Mouse (Mus musculus): Measurements from ENCODE around the gene Mmp7. TPM values are rescaled to one million over a fixed set of nuclear protein-coding genes. Genes with fewer than 3 reads are reported as not detected.
A peak's percentile ranks its signal among the peaks of the same experiment; 100 is the strongest.

Gene Mmp7
- polyA plus RNA-seq, 1 experiment from 2014 or later = not detected

DNA sequence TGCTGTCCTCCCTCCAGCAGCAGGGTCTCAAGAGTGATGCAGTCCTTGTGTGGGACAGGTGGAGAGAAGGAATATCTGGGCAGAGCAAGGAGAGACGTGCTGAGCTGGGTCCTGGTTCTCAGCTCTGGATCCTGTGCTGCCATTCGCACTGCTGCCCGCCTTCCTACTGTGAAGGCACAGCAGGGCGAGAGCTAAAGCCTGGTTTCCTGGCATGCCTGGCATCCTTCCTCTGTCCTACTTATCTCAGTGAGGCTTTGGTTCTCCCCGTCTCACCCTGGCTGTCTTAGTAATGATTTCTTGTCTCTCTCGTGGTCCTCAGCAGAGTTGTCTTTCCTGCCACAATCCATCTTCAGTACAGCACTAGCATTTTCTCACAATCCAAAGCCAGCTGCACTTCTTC, 2.1 kb upstream of the Mmp7 start:
- no peak for DNase-seq (ENCODE audit: low spot score)
- no peaks in the 10 kb centered on the region for H3K9me3 ChIP-seq

DNA sequence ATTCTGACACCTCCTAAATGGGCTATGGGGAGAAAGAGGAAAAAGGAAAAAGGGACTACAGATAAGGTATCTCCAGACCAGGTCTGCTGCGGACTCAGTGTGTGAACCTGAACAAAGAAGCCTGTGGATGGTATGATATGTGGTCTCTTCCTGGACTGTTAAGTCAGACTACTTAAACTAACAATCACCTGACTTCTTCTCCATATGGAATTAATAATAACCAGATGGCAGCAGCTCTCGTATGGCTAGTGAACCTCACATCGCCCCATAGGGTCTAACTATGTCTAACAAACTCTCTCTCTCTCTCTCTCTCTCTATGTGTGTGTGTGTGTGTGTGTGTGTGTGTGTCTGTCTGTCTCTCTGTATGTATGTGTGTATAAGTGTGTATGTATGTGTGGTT, 2.1 kb downstream of the Mmp7 start:
- 67% methylated on average over 3 of the region's 3 CpGs for WGBS
- no peak for DNase-seq (ENCODE audit: low spot score)
- Histone ChIP-seq H3K27me3 (ENCODE audit: insufficient read depth, poor library complexity, severe bottlenecking) (no peaks in the 10 kb centered on the region), H3K27ac (no peak overlapping the region), H3K4me3 (no peak overlapping the region), H3K36me3 (no peaks in the 10 kb centered on the region), H3K9me3 (no peaks in the 10 kb centered on the region), H3K4me1 (replicated peaks) (no peaks in the 10 kb centered on the region)

More for the DNA sequence above, 2.1 kb upstream of the Mmp7 start:
- Histone ChIP-seq H3K27ac (no peak overlapping the region), H3K4me3 (no peak overlapping the region), H3K36me3 (no peaks in the 10 kb centered on the region), H3K4me1 (replicated peaks) (no peaks in the 10 kb centered on the region), H3K27me3 (ENCODE audit: insufficient read depth, poor library complexity, severe bottlenecking) (no peaks in the 10 kb centered on the region)
- 63% methylated on average over 6 of the region's 6 CpGs for WGBS

DNA sequence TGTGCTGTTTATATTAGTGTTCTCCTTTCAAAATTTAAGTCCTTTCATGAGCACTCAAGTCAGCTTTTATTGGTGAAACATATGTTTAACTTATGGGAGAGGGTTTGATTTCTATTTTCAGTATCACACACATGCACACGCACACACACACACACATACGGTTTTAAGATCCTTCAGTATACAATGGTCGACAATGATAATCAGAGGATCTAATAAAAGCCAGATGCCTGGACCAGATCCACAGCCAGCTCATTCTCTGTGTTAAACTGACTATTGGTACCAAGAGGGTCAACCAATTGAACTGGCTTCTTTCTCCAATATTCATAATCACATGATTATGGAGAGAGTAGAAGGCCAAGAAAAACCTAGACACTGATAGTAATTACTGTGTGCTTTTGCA, 3.8 kb downstream of the Mmp7 start:
- H3K9me3 ChIP-seq = no peaks in the 10 kb centered on the region
- no peak overlapping the region for H3K27ac ChIP-seq
- 85% methylated on average over 3 of the region's 3 CpGs for WGBS
- no peak for DNase-seq (ENCODE audit: low spot score)
- no peaks in the 10 kb centered on the region for H3K27me3 ChIP-seq (ENCODE audit: insufficient read depth, poor library complexity, severe bottlenecking)
- H3K4me3 ChIP-seq = no peak overlapping the region
- no peaks in the 10 kb centered on the region for H3K4me1 ChIP-seq (replicated peaks)
- no peaks in the 10 kb centered on the region for H3K36me3 ChIP-seq

DNA sequence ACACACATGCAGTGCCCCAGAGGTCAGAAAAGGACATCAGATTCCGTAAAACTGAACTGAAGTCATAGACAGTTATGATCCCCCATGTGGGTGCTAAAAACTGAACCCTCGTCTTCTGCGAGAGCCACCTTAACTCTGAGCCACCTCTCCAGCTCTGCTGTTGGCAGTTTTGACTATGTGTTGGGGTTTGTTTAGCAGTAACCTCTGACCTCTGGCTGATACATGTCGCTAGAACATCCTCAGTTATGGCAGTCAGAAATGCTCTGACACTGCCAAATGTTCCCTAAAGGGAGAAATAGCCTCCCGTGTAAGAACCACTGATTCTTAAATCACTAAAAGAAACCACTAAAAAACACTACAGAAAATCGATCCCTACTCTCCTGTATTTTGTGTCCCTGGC, 16.8 kb downstream of the Mmp7 start:
- Histone ChIP-seq H3K36me3 (no peaks in the 10 kb centered on the region), H3K4me1 (replicated peaks) (no peaks in the 10 kb centered on the region), H3K4me3 (no peak overlapping the region), H3K27me3 (ENCODE audit: insufficient read depth, poor library complexity, severe bottlenecking) (no peaks in the 10 kb centered on the region), H3K27ac (no peak overlapping the region), H3K9me3 (no peaks in the 10 kb centered on the region)
- WGBS = 73% methylated on average over 6 of the region's 6 CpGs
- no peak for DNase-seq (ENCODE audit: low spot score)

DNA sequence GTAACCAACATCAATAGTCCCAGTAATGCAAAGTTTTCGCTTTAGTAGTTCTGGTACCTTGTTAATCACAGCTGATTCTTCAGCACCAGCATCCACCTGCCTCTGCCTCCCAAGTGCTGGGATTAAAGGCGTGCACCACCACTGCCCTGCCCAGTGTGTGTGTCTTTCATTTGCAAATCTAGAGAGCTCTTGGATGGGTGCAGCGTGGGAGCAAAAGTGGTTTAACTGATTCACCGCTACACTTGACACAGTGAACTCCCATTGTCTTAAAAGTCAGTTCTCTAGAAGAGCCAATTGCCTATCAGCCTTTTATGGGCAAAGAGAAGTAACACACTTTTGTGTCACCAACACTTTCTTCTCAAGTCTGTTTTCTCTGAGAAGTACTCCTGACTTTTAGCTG, 19.3 kb downstream of the Mmp7 start:
- H3K36me3 ChIP-seq = no peaks in the 10 kb centered on the region
- WGBS = 78% methylated on average over 4 of the region's 4 CpGs
- H3K27ac ChIP-seq = no peak overlapping the region
- no peaks in the 10 kb centered on the region for H3K27me3 ChIP-seq (ENCODE audit: insufficient read depth, poor library complexity, severe bottlenecking)
- DNase-seq (ENCODE audit: low spot score) = no peak
- H3K9me3 ChIP-seq = no peaks in the 10 kb centered on the region
- no peaks in the 10 kb centered on the region for H3K4me1 ChIP-seq (replicated peaks)
- no peak overlapping the region for H3K4me3 ChIP-seq

DNA sequence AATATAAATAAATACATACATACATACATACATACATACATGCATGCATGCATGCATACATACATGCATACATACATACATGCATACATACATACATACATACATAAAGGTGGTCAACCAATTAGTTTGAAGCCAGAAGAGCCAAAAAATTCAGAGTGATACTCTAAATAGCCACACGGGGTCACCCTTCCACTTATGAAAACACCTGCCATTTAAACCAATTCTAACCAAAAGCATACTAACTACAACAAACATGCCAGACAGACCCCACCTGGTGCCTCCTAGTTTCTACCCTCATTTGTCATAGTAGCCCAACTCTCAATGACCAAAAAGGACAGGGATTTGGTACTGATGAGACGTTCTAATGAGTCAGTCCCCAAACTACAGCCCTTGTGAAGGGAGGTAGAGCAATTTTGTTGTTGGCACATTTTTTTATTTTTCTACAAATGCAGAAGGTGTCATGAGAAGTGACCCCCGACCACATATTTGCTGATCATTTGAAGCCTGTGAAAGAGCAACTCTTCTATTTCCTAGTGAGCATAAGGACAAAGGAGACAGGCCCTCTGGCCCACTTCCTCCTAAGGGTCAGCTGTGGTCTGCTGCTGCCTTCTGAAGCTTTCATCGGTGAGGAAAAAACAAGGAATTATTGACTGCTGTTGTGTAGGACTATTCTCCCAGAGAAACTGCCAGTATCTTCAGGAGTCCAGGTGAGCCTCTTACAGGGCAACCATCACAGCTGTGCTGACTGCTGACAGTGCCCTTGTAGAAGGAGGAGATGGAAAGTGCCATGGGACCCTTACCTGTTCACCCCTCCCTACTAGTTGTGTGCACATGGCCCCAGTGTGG, 22.4 kb downstream of the Mmp7 start:
- 43% methylated on average over 4 of the region's 4 CpGs for WGBS
- H3K36me3 ChIP-seq = no peaks in the 10 kb centered on the region

DNA sequence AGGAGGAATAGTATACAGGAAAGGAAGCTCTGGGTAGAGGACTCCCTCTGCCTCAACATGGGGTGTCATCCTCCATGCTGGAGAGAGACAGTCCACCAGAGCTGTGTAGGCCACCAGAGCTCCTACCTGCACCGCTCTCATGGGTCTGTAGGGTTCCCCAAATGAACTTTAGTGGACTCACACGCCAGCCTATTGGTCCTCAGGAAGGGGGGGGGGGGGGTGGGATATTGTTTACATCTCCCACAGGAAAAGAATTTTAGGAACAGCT, 23.0 kb downstream of the Mmp7 start:
- Histone ChIP-seq H3K4me1 (replicated peaks) (no peaks in the 10 kb centered on the region), H3K27ac (no peak overlapping the region), H3K36me3 (no peaks in the 10 kb centered on the region), H3K4me3 (no peak overlapping the region), H3K9me3 (no peaks in the 10 kb centered on the region), H3K27me3 (ENCODE audit: insufficient read depth, poor library complexity, severe bottlenecking) (no peaks in the 10 kb centered on the region)
- WGBS = 75% methylated on average over 2 of the region's 2 CpGs
- DNase-seq (ENCODE audit: low spot score) = no peak

More for the DNA sequence above, 22.4 kb downstream of the Mmp7 start:
- no peak overlapping the region for H3K27ac ChIP-seq
- no peaks in the 10 kb centered on the region for H3K4me1 ChIP-seq (replicated peaks)
- H3K9me3 ChIP-seq = no peaks in the 10 kb centered on the region
- peak; percentile 26 for DNase-seq (ENCODE audit: low spot score)
- H3K4me3 ChIP-seq = no peak overlapping the region
- H3K27me3 ChIP-seq (ENCODE audit: insufficient read depth, poor library complexity, severe bottlenecking) = no peaks in the 10 kb centered on the region

DNA sequence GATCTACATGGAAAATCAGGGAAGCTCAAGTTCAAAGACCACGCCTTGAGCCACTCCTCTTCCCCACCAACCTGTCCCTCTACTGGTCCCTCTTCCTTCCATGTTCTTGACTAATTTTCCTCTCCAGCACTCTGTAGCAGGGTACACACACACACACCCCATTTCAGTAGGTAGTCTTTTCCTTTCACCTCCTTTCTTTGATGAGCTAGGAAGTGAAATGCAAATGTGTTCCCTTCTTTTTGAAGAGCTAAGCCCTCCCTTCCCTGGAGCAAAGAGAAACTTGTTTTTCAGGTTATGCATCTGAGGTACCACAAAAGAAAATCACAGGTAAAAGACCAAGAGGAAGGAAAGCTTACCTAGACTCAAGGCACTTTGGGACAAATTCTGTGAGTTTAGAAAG, 29.7 kb downstream of the Mmp7 start:
- DNase-seq (ENCODE audit: low spot score) = no peak
- Histone ChIP-seq H3K27me3 (ENCODE audit: insufficient read depth, poor library complexity, severe bottlenecking) (no peaks in the 10 kb centered on the region), H3K4me3 (no peak overlapping the region), H3K27ac (no peak overlapping the region), H3K4me1 (replicated peaks) (no peaks in the 10 kb centered on the region), H3K9me3 (no peaks in the 10 kb centered on the region), H3K36me3 (no peaks in the 10 kb centered on the region)
- 76% methylated on average over 1 of the region's 1 CpGs for whole genome bisulfite sequencing

DNA sequence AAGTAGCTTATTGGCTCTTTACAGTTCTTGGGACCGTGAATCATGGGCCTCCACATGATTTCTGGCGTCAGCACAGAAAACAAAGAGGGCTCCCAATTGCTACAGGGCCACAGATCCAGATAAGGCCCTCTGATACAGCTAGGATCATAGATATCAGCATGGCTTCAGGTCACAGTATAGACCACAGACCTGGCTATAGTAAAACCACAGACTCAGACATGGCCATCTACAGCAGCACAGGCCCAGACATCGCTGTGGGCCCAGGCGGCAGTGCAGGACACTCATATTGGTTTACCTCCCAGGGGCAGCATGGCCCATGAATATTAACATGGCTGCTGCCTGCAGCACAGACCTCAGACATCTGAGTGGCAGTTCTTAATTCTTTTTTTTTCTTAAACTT, 37.1 kb downstream of the Mmp7 start:
- H3K27me3 ChIP-seq (ENCODE audit: insufficient read depth, poor library complexity, severe bottlenecking) = no peaks in the 10 kb centered on the region
- DNase-seq (ENCODE audit: low spot score) = no peak
- no peak overlapping the region for H3K27ac ChIP-seq
- H3K4me1 ChIP-seq (replicated peaks) = no peaks in the 10 kb centered on the region
- WGBS = 85% methylated on average over 4 of the region's 4 CpGs
- no peaks in the 10 kb centered on the region for H3K9me3 ChIP-seq
- no peaks in the 10 kb centered on the region for H3K36me3 ChIP-seq
- no peak overlapping the region for H3K4me3 ChIP-seq

DNA sequence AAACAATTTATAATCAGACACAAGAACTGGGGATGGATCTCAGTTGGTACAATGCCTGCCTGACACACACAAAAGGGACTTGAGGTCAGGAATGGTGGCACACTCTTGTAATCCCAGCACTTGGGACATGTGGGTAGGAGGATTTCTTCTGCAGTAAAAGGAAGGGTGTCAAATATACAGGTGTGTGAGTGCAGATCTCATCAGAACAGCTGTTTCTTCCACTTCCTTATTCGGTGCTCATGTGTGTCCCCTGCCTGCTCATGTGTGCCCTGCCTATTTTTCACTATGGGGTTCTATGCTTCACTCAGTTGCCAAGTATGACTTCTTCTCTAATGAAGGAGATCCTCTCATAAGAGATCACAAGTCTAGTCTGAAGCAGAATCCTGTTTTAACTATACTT, 50.8 kb downstream of the Mmp7 start:
- no peaks in the 10 kb centered on the region for H3K4me1 ChIP-seq (replicated peaks)
- no peaks in the 10 kb centered on the region for H3K36me3 ChIP-seq
- H3K4me3 ChIP-seq = no peak overlapping the region
- no peak overlapping the region for H3K27ac ChIP-seq
- no peaks in the 10 kb centered on the region for H3K27me3 ChIP-seq (ENCODE audit: insufficient read depth, poor library complexity, severe bottlenecking)
- WGBS = 94% methylated on average over 1 of the region's 1 CpGs
- H3K9me3 ChIP-seq = 0 out of 2 replicates have a peak, but pooled peaks cover 3% of the 10 kb centered on the region
- DNase-seq (ENCODE audit: low spot score) = no peak

DNA sequence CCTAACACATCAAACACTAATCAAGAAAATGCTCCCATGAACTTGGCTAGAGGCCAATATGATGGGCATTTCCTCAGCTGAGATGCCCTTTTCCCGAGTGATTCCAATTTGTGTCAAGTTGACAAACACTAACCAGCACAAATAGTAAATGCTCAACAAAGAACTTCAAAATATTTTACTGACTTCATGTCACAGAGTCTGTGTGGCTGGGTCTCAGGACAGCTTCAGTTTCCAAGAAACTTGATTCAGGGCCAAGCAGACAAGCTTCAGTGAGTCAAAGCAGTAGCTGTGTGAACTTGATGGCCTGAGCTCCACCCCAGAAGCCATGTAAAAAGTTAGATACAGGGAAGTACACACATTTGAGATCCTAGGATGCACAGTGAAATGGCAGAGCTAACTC, 52.3 kb downstream of the Mmp7 start:
- H3K27me3 ChIP-seq (ENCODE audit: insufficient read depth, poor library complexity, severe bottlenecking) = no peaks in the 10 kb centered on the region
- H3K4me1 ChIP-seq (replicated peaks) = no peaks in the 10 kb centered on the region
- H3K9me3 ChIP-seq = 0 out of 2 replicates have a peak, but pooled peaks cover 3% of the 10 kb centered on the region
- H3K4me3 ChIP-seq = no peak overlapping the region
- no peak overlapping the region for H3K27ac ChIP-seq
- DNase-seq (ENCODE audit: low spot score) = no peak
- WGBS = 86% methylated on average over 1 of the region's 1 CpGs
- no peaks in the 10 kb centered on the region for H3K36me3 ChIP-seq

DNA sequence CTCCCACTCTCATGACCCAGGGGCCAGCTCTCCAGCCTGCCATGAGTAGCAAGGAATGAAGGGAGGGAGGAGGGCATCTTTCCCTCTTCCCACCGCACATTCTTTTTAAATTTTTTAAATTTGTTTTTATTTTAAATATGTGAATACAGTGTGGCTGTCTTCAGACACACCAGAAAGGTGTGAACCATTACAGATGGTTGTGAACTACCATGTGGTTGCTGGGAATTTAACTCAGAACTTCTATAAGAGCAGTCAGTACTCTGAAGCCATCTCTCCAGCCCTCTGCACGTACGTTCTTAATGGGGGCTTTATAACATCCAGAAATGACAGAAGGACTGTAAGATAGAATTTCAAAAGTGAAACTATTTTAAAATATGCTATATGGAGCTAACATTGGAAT, 57.0 kb downstream of the Mmp7 start:
- DNase-seq (ENCODE audit: low spot score) = no peak
- H3K4me3 ChIP-seq = no peak overlapping the region
- H3K36me3 ChIP-seq = no peaks in the 10 kb centered on the region
- 88% methylated on average over 3 of the region's 3 CpGs for WGBS
- H3K27me3 ChIP-seq (ENCODE audit: insufficient read depth, poor library complexity, severe bottlenecking) = no peaks in the 10 kb centered on the region
- H3K4me1 ChIP-seq (replicated peaks) = no peaks in the 10 kb centered on the region
- H3K9me3 ChIP-seq = no peaks in the 10 kb centered on the region
- H3K27ac ChIP-seq = no peak overlapping the region

All from hindbrain, embryonic 10.5 days (tissue).